Mouse (Mus musculus): ENCODE measurements around the gene Emilin3. TPM values are rescaled to one million over a fixed set of nuclear protein-coding genes. Genes with fewer than 3 reads are reported as not detected.
"Not testable (repeated sequence)": the region's sequence is repeated elsewhere in the genome, so short reads cannot be mapped to it uniquely, and the experiment has no call there.

Gene Emilin3
- 51.3 and 51.9 TPM in 2 replicates for polyA plus RNA-seq (2015; fragmentation: Nextera tagmentation; extraction: Ambion mirVana)

DNA sequence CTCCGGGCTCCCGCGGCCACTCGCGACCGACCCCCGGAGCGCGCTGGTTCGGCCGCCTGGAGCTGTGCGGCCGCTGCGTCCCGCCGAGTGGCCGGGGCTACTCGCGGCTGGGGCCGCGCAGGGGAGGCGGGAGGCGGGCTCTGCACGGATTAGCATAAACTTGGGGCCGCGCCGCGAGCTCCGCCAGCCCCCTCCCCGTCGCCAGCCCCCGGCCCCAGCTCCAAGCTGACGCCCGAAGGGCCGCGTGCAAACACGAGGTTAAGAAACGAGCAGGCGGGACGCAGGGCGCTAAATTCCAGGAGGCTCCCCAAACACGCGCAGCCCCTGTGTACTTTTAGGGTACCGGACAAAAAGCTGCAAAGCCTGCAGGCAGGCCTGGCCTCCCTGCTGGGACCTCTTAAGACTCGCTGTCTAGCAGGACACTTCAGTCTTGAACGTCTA is at the start of gene Emilin3:
TSS of gene Emilin3 (minus strand) at position 98 of the 441 bp plus-strand sequence.
- 1% methylated on average over 46 of the region's 46 CpGs for WGBS
- Histone ChIP-seq H3K4me1 (peaks cover 54% of the 10 kb centered on the region), H3K9me3 (replicated peaks) (no peaks in the 10 kb centered on the region), H3K4me3 (replicated peaks) (peak within 1 kb of the TSS; percentile 61), H3K27ac (replicated peaks) (peak within 1 kb of the TSS; percentile 79), H3K36me3 (peaks cover 17% of the 10 kb centered on the region), H3K27me3 (peaks cover 32% of the 10 kb centered on the region), H3K9ac (peak within 1 kb of the TSS; percentile 70), H3K4me2 (replicated peaks) (peak within 1 kb of the TSS; percentile 91)
- ATAC-seq (ENCODE audit: insufficient number of reproducible peaks, low FRiP score, low TSS enrichment, low read depth), result peak; percentile 69

DNA sequence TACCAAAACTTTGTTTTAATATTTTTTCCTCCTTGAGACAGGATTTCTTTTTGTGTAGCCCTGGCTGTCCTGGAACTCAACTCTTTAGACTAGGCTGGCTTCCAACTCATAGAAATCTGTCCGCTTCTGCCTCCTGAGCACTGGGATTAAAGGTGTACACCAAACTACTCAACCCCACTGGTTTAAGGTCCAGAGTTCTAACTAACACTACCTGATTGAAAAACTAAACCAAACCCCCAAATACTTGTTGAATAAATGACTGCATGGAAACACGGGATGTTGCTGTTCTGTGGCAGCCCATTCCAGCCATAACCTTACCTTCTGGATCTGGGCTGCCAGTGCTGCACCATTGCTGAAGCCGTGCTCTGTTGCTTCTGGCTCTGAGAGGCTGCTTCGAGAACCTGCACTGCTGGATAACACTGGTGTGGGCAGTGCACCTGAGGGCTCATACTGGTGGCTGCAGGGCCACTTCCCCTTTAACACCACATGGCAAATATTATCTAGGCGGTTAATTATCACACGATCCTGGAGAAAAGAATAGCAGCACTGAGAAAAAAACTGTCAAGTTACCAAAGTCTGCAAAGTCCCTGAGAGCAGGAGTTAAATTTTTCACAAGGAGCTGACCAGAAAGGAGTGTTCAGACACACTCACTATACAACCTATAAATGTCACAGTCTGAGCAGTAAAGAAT is 49.0 kb upstream of the Emilin3 start:
- 91% methylated on average over 6 of the region's 6 CpGs for WGBS
- no peak overlapping the region for H3K4me2 ChIP-seq (replicated peaks)
- ATAC-seq (ENCODE audit: insufficient number of reproducible peaks, low FRiP score, low TSS enrichment, low read depth), result no peak
- no peak overlapping the region for H3K9ac ChIP-seq
- H3K9me3 ChIP-seq (replicated peaks), result no peaks in the 10 kb centered on the region
- no peaks in the 10 kb centered on the region for H3K27me3 ChIP-seq
- peaks cover 5% of the 10 kb centered on the region; the same call in 1 of the 2 replicates for H3K4me1 ChIP-seq
- H3K36me3 ChIP-seq, result peaks cover 63% of the 10 kb centered on the region
- H3K27ac ChIP-seq (replicated peaks), result no peak overlapping the region
- no peak overlapping the region for H3K4me3 ChIP-seq (replicated peaks)

DNA sequence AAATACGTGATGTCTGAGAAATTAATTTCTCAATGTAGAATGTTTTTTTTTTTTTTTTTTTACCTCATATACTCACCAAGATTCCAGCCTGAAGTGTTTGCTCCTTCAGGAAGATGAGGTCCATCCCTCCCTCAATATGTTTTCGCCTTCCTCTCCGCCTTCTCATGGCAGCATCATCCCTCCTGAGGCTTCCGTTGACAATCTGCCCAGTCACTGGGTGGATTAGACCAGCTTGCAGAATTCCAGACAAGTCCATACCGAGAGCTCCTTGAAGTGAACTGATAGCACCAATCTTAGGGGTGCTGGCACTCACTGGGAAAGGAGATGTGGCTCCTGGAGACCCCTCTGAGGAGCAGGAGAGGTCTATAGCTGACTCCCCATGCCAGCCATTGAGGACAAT is 47.8 kb upstream of the Emilin3 start:
- H3K9ac ChIP-seq, result no peak overlapping the region
- H3K36me3 ChIP-seq, result peaks cover 63% of the 10 kb centered on the region
- H3K4me3 ChIP-seq (replicated peaks), result no peak overlapping the region
- no peak for ATAC-seq (ENCODE audit: insufficient number of reproducible peaks, low FRiP score, low TSS enrichment, low read depth)
- peaks cover 16% of the 10 kb centered on the region for H3K4me1 ChIP-seq
- H3K27me3 ChIP-seq, result no peaks in the 10 kb centered on the region
- H3K9me3 ChIP-seq (replicated peaks), result no peaks in the 10 kb centered on the region
- WGBS, result 83% methylated on average over 5 of the region's 5 CpGs
- no peak overlapping the region for H3K4me2 ChIP-seq (replicated peaks)
- no peak overlapping the region for H3K27ac ChIP-seq (replicated peaks)

DNA sequence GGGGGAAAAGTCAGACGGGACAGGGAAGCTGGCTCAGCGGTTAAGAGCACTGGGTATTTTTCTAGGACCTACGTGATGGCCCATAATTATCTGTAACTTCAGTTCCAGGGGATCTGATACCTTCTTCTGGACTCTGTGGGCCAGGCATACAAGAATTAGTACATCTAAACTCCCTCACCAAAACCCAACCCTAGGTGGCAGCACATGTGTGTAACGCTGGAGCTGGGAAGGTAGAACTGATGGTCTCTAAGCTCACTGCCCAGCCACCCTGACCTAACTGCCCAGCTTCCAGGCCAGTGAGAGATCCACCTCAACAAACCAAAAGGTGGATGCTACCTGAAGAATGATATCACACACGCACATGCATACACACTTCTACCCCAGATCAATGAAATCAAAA is 46.6 kb upstream of the Emilin3 start:
- H3K27me3 ChIP-seq, result no peaks in the 10 kb centered on the region
- H3K9ac ChIP-seq, result no peak overlapping the region
- no peak overlapping the region for H3K4me3 ChIP-seq (replicated peaks)
- peaks cover 71% of the 10 kb centered on the region for H3K36me3 ChIP-seq
- no peak overlapping the region for H3K27ac ChIP-seq (replicated peaks)
- H3K9me3 ChIP-seq (replicated peaks), result no peaks in the 10 kb centered on the region
- H3K4me1 ChIP-seq, result peaks cover 28% of the 10 kb centered on the region
- 88% methylated on average over 5 of the region's 5 CpGs for WGBS
- H3K4me2 ChIP-seq (replicated peaks), result no peak overlapping the region
- ATAC-seq (ENCODE audit: insufficient number of reproducible peaks, low FRiP score, low TSS enrichment, low read depth), result no peak

DNA sequence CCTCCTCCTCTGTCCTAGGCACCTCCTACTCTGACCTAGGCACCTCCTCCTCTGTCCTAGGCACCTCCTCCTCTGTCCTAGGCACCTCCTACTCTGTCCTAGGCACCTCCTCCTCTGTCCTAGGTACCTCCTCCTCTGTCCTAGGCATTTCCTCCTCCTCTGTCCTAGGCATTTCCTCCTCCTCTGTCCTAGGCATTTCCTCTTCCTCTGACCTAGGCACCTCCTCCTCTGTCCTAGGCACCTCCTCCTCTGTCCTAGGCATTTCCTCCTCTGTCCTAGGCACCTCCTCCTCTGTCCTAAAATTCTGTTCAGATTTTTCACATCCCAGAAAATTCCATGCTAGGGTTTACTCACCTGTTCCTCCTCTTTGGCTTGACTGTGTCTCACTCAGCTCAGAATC is 45.7 kb upstream of the Emilin3 start:
- Histone ChIP-seq H3K36me3 (peaks cover 80% of the 10 kb centered on the region), H3K4me1 (peaks cover 33% of the 10 kb centered on the region)
- not testable (repeated sequence) for H3K9me3 ChIP-seq (replicated peaks); H3K27me3 ChIP-seq; H3K27ac ChIP-seq (replicated peaks); H3K4me2 ChIP-seq (replicated peaks); H3K4me3 ChIP-seq (replicated peaks); H3K9ac ChIP-seq; ATAC-seq (ENCODE audit: insufficient number of reproducible peaks, low FRiP score, low TSS enrichment, low read depth)

DNA sequence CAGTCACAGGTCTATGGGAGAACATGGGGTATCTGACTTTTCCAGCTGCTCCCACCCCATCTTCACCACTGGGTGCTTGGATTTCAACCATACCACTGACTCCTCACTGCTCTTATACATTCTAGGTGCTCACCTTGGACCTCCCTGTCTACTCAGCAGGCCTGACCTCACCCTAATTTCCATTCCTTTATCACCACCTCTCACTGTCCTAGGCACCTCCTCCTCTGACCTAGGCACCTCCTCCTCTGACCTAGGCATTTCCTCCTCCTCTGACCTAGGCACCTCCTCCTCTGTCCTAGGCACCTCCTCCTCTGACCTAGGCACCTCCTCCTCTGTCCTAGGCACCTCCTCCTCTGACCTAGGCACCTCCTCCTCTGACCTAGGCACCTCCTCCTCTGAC is 45.2 kb upstream of the Emilin3 start:
- not testable (repeated sequence) for H3K4me3 ChIP-seq (replicated peaks); H3K9me3 ChIP-seq (replicated peaks); H3K9ac ChIP-seq; H3K4me2 ChIP-seq (replicated peaks); H3K27ac ChIP-seq (replicated peaks); H3K27me3 ChIP-seq; ATAC-seq (ENCODE audit: insufficient number of reproducible peaks, low FRiP score, low TSS enrichment, low read depth)
- peaks cover 82% of the 10 kb centered on the region for H3K36me3 ChIP-seq
- H3K4me1 ChIP-seq, result peaks cover 33% of the 10 kb centered on the region

DNA sequence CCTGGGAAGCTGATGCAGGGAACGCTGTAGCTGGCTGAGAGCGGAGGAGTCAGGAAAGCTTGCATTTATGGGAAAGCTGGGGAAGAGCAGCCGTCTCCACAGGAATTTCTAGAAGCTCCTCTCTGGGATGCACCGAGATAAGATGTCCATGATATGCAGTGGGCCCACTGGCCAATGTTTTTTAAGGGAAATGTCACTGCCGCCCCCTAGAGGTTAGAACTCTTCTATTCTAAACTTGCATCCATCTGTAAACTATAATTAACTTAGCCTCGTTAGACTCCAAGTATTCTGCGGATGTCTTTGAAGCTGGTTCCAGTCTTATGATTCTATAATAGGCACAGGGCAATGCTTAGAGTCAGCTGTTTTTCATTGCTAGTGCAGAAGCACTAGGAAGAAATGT is 43.2 kb upstream of the Emilin3 start:
- Histone ChIP-seq H3K36me3 (peaks cover 79% of the 10 kb centered on the region), H3K9me3 (replicated peaks) (no peaks in the 10 kb centered on the region)
- peak; percentile 64; the same call in 1 of the 2 replicates for ATAC-seq (ENCODE audit: insufficient number of reproducible peaks, low FRiP score, low TSS enrichment, low read depth)

DNA sequence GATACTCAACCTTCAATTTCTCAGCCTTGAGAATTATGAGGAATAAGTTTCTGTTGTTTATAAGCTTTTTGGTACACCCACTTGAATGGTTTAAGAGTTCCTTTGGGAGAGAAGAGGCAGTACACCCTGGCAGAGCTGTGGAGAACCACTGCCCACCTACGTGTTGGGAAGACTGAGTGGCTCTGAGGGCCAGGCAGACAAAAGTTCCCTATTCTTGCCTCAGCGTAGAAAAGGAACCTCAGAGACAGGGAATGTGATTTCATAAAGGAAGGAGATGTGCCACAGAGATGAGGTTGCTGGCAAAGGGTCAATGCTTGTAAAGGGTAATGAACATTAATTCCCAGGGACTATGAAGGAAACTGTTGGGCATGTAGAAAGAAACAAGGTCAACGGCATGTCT is 42.4 kb upstream of the Emilin3 start:
- H3K9me3 ChIP-seq (replicated peaks), result no peaks in the 10 kb centered on the region
- H3K4me2 ChIP-seq (replicated peaks), result no peak overlapping the region
- no peak overlapping the region for H3K27ac ChIP-seq (replicated peaks)
- WGBS, result 88% methylated on average over 3 of the region's 3 CpGs
- no peak overlapping the region for H3K9ac ChIP-seq
- peaks cover 78% of the 10 kb centered on the region for H3K36me3 ChIP-seq
- H3K27me3 ChIP-seq, result no peaks in the 10 kb centered on the region
- no peak overlapping the region for H3K4me3 ChIP-seq (replicated peaks)
- no peak for ATAC-seq (ENCODE audit: insufficient number of reproducible peaks, low FRiP score, low TSS enrichment, low read depth)
- peaks cover 33% of the 10 kb centered on the region for H3K4me1 ChIP-seq

More for the DNA sequence above, 43.2 kb upstream of the Emilin3 start:
- Histone ChIP-seq H3K4me2 (replicated peaks) (no peak overlapping the region), H3K4me1 (peaks cover 33% of the 10 kb centered on the region), H3K4me3 (replicated peaks) (no peak overlapping the region), H3K27ac (replicated peaks) (peak overlapping the region; percentile 68; the same call in 1 of the 2 replicates), H3K27me3 (no peaks in the 10 kb centered on the region), H3K9ac (no peak overlapping the region)
- WGBS, result 49% methylated on average over 7 of the region's 7 CpGs

DNA sequence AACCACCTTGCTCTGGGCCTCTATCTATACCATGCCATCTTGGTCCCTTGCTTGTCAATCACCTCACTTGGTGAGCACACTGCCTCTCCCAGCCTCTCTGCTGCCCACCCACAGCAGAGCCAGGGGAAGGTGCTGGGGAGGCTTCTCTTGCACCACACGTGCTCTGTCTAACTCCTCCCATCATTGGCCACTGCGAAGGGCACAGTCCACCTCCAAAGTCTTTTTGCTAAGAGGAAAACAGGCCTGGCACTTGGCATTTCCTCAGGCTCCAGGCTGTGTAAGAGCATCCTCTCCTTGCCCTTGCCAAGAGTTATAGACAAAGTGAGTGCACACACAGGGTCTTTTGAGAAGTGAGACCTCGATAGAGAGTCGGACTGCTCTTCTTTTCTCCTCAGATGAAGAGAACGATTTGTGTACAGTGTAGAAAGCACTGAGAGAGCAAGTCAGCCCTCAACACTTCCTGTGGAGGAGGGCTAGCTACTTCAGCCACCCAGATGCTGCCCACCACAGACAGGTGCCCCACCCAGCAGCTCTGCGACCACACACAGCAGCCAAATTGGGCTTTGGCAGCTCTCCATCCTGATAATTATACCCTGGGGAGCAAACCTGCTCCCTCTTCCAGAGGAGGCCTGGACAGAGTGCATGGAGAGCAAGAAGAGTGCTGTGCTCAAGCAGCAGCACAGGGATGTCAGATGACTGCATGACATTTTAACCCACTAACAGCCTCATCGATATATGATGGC is 41.2 kb upstream of the Emilin3 start:
- WGBS, result 66% methylated on average over 7 of the region's 7 CpGs
- H3K36me3 ChIP-seq, result peaks cover 81% of the 10 kb centered on the region

DNA sequence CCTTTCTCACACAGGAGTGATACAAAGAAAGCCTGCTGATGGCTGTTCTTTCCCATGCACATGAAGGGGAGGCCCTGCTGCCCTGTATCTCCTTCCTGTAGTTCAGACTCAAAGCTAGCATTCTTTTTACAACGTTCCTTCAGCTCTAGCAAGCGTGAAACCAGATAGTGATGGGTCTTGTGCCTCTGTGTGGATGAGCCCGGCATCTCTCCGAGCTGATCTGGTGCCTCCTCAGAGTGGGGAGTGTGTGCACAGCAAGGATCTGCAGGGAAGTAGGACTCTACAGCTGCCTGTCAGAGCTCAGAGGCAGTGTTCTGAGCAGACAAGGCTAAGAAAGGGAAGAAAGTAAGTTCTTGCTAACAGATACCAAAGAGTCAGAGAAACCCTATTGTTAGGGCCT is 39.5 kb upstream of the Emilin3 start:
- Histone ChIP-seq H3K36me3 (peaks cover 76% of the 10 kb centered on the region), H3K9me3 (replicated peaks) (no peaks in the 10 kb centered on the region), H3K4me2 (replicated peaks) (no peak overlapping the region), H3K4me1 (peaks cover 35% of the 10 kb centered on the region), H3K9ac (no peak overlapping the region), H3K27ac (replicated peaks) (no peak overlapping the region), H3K4me3 (replicated peaks) (no peak overlapping the region), H3K27me3 (no peaks in the 10 kb centered on the region)
- ATAC-seq (ENCODE audit: insufficient number of reproducible peaks, low FRiP score, low TSS enrichment, low read depth), result no peak
- 69% methylated on average over 4 of the region's 4 CpGs for WGBS

More for the DNA sequence above, 41.2 kb upstream of the Emilin3 start:
- peak; percentile 71 for ATAC-seq (ENCODE audit: insufficient number of reproducible peaks, low FRiP score, low TSS enrichment, low read depth)
- Histone ChIP-seq H3K4me2 (replicated peaks) (no peak overlapping the region), H3K4me1 (peaks cover 35% of the 10 kb centered on the region), H3K9me3 (replicated peaks) (no peaks in the 10 kb centered on the region), H3K27me3 (no peaks in the 10 kb centered on the region), H3K9ac (no peak overlapping the region), H3K27ac (replicated peaks) (peak overlapping the region; percentile 30; the same call in 1 of the 2 replicates), H3K4me3 (replicated peaks) (no peak overlapping the region)

DNA sequence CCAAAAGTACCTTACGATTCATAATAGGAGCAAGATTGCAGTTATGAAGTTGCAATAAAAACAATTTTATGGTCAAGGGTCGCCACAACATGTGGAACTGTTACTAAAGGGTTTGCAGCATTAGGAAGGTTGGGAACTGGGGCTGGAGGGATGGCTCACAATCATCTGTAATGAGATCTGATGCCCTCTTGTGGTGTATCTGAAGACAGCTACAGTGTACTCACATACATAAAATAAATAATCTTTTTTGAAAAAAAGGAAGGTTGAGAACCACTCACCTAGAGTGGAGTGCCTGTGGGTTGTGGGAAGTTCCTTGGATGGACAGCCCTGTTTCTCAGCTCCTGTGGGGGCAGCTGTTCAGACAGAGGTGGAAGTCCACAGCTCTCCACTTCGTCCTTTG is 30.3 kb upstream of the Emilin3 start:
- H3K36me3 ChIP-seq, result peaks cover 14% of the 10 kb centered on the region; the same call in 1 of the 2 replicates
- ATAC-seq (ENCODE audit: insufficient number of reproducible peaks, low FRiP score, low TSS enrichment, low read depth), result no peak
- no peak overlapping the region for H3K4me3 ChIP-seq (replicated peaks)
- no peak overlapping the region for H3K27ac ChIP-seq (replicated peaks)
- H3K4me2 ChIP-seq (replicated peaks), result no peak overlapping the region
- H3K27me3 ChIP-seq, result no peaks in the 10 kb centered on the region
- H3K9me3 ChIP-seq (replicated peaks), result no peaks in the 10 kb centered on the region
- H3K9ac ChIP-seq, result no peak overlapping the region
- peaks cover 27% of the 10 kb centered on the region for H3K4me1 ChIP-seq
- WGBS, result 48% methylated on average over 3 of the region's 3 CpGs
